Mouse (Mus musculus): ENCODE data around the gene Slc9a9.

Slc9a9 gene

DNA sequence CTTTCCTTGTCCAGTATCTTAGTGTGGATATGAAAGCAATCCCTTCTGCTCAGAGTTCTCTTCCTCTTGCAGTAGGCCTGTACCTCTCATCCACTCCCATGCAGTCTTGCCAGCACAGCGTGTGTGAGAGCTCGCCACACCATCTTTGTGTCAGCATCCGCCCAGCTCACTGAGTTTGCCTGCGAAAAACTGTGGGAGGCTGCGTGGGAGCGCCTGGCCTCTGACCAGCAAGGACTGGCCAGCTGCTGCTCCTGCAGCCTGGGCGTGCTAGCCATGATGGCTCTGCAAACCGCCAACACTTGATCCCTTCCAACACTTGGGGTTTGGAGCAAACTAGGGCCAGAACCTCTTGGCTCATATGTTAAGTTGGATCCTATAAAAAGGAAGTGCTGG is 11.4 kb downstream of the Slc9a9 start:
- in situ Hi-C loops (cut with MboI; ENCODE audit: low sequenced_read_pairs): no loop called here

DNA sequence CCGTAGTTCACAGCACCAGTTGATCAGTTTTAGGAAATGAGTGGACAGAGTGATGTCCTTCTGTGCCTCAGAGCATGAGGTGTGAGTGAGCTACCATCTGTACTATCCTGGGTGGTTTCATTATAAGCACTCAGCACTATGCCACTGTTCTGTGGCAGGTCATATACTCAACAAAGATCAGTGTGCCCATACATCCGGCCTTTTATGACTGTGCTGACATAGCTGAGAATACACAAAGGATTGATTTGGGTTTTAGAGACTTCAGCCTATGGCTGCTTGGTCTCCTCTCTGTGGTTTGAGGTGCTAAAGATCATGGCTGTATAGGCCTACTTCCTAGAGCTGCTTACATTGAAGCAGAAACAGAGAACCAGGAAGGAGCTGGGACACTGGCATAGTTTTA is 12.6 kb downstream of the Slc9a9 start:
- in situ Hi-C loops (cut with MboI; ENCODE audit: low sequenced_read_pairs): no loop called here

DNA sequence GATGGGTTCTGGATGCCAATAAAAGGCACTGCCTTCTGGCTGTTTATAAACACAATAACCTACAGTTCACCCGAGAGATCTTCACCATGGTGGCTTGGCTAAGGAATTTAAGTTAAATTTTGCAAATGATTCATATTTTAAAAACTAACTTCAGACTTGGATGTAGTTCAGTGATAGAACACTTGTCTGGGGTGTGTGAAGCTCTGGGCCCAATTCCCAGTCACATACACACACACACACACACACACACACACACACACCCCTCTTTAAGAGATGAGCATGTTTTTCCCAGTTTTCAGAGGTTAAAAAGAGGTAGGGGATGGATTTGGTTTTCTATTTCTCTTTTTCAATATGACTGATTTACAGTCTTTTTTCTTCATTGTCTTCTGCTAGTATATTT is 15.9 kb downstream of the Slc9a9 start:
- in situ Hi-C loops (cut with MboI; ENCODE audit: low sequenced_read_pairs): no loop called here

DNA sequence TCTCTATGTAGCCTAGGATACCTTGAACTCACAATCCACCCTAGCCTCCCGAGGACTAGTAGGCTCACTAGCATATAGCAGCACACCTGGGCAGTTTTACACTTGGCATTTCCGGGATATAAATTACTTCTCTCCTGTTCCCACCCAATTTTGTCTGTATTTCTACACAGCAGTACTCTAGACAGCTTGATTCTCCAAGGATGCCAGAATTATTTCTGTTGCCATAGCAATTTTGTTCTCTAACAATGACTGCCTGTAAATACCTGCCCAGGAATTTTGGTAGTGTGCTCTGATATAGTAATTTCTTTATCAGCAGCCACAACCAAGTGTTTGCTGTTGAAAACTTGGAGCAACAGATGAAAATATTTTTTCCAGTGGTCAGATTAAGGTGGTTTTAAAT is 16.7 kb downstream of the Slc9a9 start:
- in situ Hi-C loops (cut with MboI; ENCODE audit: low sequenced_read_pairs): no loop called here

DNA sequence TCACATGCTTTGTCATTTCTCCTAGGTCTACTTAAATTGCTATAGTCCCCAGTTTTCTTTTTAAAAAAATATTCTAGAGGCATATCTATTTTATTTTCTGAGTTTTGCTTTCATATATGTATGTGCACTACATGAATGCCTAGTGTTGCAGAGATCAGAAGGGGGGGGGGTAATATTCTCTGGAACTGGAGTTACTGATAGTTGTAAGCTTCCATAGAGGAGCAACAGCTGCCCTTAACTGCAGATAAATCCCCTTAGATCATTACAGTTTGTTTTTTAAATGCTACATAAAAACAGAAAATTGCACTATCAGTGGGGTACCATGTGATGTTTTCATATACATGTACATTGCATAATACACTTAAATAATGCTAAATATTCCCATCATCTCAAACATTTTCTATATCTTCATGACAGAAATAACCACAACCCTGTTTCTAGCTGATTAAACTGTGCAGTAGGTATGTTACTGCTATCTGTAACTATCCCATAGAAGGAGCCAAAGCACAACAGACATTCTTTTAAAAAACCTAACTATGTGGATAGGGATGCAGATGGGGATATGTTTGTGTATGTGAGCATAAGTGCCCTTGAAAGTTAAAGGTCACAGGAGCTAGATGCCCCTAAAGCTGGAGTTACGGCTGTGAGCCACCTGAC is 17.6 kb downstream of the Slc9a9 start:
- in situ Hi-C loops (cut with MboI; ENCODE audit: low sequenced_read_pairs): no loop called here

DNA sequence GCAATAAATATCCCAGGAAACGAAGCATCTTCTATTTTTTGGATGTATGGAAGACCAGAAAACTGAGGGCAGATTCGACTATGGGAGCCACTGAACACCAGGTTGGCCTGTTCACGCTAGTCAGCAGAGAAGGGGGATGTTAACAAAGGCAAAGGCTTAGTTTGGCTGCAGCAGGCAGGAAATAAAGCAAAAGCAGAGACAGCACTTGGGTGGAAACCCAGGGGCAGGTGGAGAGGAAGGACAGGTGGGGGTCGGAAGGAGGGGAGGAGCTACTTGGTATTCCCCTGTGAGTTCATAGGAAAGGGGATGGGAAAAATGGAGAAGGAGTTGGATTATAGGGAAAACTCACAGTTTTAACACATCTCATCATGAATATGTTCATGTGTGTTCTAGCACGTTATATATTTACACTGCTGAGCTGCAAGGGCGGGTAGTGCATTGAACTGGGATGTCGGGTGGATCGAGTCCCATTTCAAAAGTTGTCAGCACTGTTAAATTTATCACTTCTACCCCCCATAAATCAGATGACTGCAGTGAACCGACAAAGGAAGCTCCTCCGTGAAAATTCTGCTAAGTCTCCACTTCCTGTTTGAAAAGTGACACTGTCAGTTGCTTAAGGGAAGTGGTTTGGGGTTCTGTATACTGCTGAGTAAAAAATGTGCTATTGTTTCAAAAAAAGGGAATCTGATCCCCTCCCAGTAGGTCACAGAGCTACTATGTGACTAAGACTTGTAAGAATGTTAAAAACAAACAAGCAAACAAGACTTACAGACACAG is 21.8 kb downstream of the Slc9a9 start:
- in situ Hi-C loops (cut with MboI; ENCODE audit: low sequenced_read_pairs): no loop called here

DNA sequence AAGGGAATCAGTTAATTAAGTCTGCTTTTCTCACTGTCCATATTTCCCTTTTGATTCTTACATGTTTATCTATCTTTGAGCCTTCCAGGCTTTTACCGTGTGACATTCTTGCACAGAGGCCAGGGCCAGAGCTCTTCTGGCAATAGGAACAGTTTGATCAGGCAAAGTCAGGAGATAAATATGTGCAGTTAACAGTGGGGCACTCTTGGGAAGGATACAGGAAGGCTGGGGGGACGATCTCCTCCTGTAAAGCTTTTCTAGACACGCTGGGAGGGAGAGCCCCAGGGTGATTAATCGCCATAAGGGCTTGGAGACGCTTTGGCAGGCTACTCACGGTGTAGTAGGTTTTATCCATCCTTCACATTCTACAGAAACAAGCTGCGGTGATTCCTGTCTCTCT is 22.4 kb downstream of the Slc9a9 start:
- in situ Hi-C loops (cut with MboI; ENCODE audit: low sequenced_read_pairs): no loop called here

DNA sequence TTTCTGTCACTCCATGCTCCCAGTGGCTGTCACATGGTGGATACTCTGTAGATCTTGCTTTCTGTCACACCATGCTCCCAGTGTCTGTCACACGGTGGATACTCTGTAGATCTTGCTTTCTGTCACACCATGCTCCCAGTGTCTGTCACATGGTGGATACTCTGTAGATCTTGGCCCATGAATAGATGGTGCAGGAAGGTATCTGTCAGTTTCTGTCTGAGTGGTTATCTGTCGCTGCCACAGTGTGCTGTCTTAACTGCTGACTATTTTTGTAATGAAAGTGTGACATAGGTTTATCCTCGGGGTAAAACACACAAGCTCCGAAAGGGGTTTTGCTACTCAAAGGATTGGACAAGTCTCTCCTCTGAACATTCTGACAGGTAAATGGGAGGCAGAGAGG is 24.5 kb downstream of the Slc9a9 start:
- in situ Hi-C loops (cut with MboI; ENCODE audit: low sequenced_read_pairs): no loop called here

DNA sequence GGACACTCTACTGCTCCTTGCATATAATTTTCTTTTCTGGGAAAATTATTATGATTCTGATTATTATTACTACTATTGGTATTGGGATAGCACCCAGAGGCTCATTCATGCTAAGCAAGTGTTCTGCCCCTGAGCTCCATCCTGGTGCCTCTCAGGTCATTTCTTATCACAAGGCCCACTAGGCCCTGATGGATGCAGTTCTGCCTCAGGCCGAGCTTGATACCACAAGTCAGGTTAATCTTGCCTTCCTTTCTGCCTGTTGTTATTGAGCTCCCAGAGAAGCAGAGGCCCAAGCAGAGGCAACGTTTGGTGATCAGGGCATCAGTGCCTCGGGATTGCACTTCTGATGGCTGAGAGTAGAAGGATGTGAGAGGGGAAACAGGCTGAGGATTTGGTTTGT is 25.3 kb downstream of the Slc9a9 start:
- in situ Hi-C loops (cut with MboI; ENCODE audit: low sequenced_read_pairs): no loop called here

DNA sequence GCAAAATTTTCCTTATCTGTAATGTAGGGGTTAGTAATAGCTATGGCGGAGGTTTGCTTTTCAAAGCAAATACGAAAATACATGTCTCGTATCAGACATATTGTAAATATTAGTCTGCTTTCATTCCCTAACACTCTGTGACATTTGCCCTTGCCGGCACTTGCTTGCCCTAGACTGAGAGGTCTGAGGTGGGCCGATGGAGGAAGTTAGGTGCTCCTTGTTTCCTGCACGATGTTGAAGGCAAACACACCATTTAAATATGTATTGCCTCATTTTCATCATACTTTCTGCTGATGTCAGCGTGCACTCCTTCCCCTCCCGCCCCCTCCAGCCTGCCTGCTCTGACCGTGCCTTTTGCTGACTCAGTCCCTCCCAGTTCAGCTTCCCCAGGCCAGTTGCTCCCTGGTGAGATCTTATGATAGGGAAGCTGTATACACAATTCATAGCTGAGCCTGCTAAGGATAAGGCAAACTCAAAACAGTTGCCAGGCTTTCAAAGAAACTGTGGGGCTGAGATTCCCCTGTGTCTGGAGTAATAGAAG is 26.9 kb downstream of the Slc9a9 start:
- in situ Hi-C loops (cut with MboI; ENCODE audit: low sequenced_read_pairs): no loop called here

DNA sequence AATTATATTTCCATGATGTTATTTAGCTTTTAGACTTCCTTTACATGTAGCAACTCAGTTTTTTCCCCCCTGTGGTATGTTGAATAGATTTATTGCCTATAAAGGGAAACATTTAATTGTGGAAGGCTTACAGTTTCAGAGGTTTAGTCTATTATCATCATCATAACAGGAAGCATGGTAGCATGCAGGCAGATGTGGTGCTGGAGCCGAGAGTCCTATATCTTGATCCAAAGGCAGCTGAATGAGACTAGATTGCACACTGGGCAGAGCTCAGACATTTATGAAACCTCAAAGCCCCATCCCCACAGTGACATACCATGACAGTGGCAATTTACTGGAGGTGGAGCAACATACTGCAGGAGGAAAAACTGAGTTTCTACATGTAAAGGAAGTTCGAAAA is 28.5 kb downstream of the Slc9a9 start:
- in situ Hi-C loops (cut with MboI; ENCODE audit: low sequenced_read_pairs): no loop called here

DNA sequence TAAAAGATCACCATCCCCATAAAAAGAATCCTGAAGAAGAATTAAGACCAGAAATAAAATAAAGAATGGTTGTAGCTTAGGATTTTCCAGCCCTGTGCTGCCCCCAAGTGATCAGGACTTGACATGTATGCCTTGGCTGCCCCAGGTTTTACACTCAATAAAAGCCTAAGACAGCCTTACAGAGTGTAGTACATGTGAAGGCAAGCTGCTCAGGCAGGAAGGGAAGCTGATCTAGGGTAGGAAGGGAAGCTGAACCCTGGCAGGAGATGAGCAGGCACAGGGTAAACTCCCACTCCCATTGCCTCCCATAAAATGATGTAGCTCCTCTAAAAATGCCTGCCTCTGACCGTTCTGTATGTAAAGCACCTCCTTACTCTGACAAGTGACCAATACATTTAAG is 30.8 kb downstream of the Slc9a9 start:
- in situ Hi-C loops (cut with MboI; ENCODE audit: low sequenced_read_pairs): no loop called here

DNA sequence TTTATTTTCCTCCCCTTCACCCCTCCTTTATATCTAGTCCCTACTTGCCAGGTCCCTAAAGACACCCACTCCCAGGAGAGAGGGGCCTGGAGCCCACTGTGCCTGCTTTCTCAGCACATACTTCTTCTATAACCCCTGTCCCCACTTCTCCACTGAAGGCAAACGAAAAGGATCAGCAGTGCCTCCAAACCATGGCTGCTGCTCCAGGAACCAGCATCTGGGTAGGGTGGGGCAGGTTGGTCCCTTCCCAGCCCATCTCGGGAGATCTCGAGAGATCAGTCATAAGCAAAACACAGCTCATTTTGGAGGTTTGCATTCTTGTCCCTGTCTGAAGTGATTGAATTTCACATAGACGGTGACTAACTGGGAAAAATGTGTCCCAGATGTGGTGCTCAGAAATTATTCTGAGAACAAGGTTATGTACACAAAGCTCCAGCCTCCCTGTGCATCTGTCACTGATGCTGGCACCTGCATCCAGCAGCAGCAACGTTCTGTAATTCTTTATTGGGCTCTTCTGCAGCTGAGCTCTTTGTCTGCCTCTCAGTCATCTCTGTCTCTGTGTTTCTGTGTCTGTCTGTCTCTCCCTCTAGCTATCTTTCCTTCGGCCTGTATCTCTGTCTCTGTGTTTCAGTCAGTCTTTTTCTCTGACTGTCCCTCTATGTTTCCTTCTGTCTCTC is 31.6 kb downstream of the Slc9a9 start:
- in situ Hi-C loops (cut with MboI; ENCODE audit: low sequenced_read_pairs): no loop called here

DNA sequence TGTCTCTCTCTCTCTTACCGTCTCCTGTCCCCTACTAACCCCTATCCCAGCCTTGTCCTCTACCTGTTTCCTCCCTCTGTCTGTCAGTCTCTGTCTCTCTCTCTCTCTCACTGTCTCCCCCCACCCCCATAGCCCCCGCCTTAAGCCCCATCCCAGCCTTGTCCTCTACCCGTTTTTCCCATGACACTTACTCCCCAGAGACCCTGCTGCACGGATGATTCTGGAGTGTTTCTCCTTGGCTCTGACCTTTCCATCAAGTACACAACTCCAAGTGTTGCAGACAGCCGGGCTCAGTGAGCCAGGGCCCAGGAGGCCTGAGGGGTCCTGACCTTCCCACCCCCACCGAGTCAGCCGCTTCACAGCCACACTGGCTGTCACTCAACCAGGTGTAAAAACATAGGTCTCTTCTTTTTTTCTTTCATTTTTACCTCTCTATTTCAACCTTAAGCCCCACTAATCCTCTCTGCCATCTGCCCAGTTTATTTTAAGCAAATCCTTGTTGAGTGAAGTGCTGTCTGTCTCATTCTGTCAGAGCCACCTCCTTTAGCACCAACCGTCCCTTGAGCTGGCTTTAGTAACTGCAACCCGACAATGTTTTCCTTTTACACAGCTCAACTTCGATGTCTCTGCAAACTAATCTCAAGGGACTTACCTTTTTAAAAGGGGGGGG is 32.4 kb downstream of the Slc9a9 start:
- in situ Hi-C loops (cut with MboI; ENCODE audit: low sequenced_read_pairs): no loop called here

DNA sequence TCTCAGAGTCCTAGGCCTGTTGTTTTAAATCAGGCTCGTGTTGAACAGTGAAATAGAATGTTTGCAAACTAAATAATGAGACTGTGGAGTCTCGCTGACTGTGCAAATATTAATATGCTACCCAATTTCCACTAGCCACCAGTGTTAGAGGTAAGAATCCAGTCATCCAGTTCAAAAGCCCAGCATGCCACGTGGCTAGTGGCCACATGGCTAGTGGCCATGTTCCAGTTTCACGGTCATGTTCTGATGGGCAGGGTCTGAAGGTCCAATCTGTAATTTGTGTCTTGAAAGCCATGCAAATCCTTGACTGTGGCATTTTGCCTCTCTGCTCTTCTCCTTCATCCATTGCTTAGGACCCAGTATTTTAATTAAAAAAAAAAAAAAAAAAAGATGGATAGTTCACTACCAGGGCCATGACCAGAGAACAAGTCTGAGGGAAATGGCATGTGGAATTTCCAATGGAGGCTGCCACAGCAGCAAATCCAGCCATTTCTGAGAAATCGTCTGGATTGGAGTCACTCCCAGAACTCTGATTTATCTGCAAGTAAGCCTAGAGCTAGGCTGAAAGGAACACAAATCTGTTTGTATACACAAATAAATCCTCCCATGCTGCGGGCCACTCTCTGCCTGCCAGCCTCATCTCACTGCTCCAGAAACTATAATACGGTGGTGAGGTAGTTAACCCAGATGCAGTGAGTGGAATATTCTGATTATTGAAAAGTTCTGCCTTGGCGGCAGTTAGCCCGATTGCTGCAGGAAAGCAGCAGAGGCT is 35.5 kb downstream of the Slc9a9 start:
- in situ Hi-C loops (cut with MboI; ENCODE audit: low sequenced_read_pairs): no loop called here

DNA sequence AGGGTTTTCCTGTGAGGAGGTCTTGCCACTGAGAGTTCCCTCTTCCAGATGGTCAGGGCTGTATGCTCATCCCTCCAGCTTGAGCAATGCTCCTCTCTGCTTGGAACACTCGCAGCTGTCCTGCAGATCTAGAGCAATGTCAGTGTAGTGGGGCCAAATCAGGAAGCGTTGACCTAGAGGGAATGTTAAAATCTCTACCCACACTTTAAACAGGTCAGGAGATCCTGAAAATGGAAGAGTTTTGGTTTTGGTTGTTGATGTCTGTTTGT is 36.0 kb downstream of the Slc9a9 start:
- in situ Hi-C loops (cut with MboI; ENCODE audit: low sequenced_read_pairs): no loop called here

DNA sequence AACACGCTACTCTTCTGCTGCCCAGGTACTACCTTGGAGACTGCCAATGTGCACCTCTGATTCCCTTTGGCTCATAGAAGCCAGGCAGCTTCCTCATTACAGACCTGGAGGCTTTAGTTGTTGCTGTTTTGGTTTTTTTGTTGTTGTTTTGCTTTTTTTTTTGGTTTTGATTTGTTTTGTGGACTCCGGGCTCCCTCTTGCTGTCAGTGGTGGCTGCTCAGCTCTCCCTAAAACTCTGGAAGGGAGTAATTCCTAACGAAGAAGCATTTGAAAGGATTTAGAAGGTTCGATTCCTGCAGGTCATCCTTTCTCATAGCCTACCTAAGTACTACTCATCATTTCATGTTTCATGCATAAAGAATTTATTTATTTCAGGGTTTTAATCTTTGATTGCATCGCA is 42.4 kb downstream of the Slc9a9 start:
- in situ Hi-C loops (cut with MboI; ENCODE audit: low sequenced_read_pairs): no loop called here

DNA sequence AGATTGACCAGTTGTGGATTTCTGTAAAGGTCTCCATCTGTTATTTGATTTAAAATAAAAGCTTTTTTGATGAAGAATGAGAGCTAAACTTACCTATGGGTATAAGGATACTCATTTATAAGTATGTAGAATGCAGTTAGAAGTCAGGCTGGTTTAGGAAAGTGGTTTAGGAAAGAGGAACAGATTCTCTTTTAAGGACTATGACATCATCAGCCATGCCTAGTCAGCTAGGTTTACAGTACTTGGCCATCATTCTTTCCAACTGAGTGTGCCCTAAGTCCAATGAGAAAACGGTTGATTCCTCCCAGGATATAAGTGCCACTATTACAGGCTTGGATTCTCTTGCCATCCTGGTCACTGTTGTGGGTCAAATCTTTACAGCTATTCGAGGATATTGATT is 47.0 kb downstream of the Slc9a9 start:
- in situ Hi-C loops (cut with MboI; ENCODE audit: low sequenced_read_pairs): no loop called here

DNA sequence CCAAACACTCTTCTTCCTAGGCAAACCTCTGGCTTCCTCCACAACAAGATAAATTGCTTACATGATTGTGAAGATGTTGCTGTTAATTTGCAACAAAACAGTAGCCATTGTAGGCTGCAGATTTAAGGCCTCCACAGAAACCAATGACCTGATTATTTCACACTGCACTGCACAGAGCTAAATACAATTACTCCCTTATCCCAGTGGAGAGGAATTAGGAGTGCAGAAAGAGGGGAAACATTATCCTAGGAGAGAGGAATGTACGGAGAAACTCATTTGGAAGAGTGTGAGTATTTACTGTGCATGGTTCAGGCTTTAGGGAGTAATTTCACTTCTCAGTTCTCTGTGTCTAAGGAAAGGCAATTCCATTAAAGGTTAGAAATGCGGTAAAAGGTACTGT is 53.9 kb downstream of the Slc9a9 start:
- in situ Hi-C loops (cut with MboI; ENCODE audit: low sequenced_read_pairs): no loop called here

DNA sequence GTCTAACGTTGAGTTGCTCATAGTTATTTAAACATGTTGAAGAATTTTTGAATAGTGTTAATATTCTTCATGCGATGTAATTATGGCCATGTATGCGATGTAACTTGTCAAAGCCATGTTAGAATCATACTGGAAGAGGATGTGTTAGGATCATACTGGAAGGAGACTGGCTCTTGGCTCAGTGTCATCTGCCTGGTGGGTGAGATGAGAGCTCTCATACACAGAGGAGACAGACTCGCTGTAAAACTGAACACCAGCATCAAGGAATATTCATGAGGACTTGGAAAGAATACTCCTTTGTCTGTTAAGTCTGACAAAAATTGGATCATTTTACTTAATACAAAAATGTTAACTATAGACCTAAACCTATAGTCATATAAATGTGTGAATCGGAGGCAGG is 55.4 kb downstream of the Slc9a9 start:
- in situ Hi-C loops (cut with MboI; ENCODE audit: low sequenced_read_pairs): no loop called here

DNA sequence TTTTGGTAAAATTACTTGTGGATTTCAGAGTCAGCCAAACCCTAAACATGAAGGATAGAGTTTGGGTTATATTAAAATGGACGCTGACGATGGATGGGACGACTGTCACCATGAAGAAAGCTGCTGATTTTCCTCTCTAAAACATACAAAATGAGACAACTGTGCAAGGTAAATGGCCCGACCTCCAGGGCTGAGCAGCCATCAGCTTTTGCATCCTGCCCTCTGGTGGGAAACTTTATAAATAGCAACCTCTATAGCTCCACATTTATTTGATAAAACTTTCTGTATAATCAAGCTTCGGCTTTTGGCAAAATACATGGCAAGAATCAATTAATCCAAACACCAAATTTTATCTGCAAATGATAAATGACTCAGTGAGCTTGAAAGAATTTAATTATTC is 57.7 kb downstream of the Slc9a9 start:
- in situ Hi-C loops (cut with MboI; ENCODE audit: low sequenced_read_pairs): no loop called here

All from CH12F3 (cell line).